Mouse (Mus musculus): ENCODE data around the gene Tst. TPM values are rescaled to one million over a fixed set of nuclear protein-coding genes. Genes with fewer than 3 reads are reported as not detected.
A peak's percentile ranks its signal among the peaks of the same experiment; 100 is the strongest.

Tst gene
- polyA plus RNA-seq, 1 experiment from 2014 or later: 10.4 TPM

DNA sequence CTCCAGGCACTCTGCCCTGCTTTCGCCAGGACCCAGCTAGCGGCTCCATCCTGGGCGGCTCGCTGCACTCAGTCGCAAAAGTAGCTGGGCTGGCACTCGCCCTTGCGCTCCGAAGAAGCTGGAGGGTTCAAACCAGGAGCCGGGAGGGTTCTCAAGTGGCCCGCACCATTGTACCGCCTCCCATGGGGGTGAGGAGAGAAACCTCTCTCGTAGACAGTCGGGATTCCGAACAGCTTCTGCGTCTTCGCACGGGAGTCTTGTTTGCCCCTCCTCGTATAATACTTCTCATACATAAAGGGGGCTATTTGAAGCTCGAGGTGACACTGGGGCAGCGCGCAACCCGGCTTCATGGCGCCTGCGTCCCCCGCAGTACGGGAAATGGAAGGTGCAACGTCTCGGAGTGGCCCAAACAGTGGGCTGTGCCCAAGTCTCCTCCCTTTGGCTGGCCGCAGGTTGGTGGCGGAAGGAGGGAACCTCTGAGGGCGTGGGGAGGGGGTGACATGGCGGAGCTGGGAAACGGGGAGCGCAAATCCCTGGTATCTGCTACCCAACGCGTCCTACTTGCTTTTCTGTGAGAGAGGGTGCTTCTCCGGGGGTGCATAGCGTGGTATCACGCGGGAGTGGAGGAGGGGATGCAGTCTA lies 707 bp upstream of the Tst start, which contains the start of gene Mpst:
Gene Mpst, plus strand, starts transcription at position 124 of the 642 bp plus-strand sequence.
- Histone ChIP-seq H3K27me3 (ENCODE audit: control insufficient read depth, insufficient read depth, low read length) (peaks cover 15% of the 10 kb centered on the region), H3K4me3 (ENCODE audit: low read depth, low read length) (peak within 1 kb of the TSS; percentile 60), H3K9ac (ENCODE audit: low read length) (peak within 1 kb of the TSS; percentile 80), H3K36me3 (ENCODE audit: control insufficient read depth, insufficient read depth, low read length) (no peaks in the 10 kb centered on the region), H3K4me2 (ENCODE audit: low read depth, low read length, severe bottlenecking) (peak within 1 kb of the TSS; percentile 89), H3K9me3 (ENCODE audit: control insufficient read depth, low read length) (no peaks in the 10 kb centered on the region), H3K27ac (ENCODE audit: low read depth, low read length) (peak within 1 kb of the TSS; percentile 93), H3K4me1 (replicated peaks; ENCODE audit: control insufficient read depth, insufficient read depth, low read length) (peaks cover 13% of the 10 kb centered on the region)
- ATAC-seq (replicated peaks; ENCODE audit: low FRiP score) (peak; percentile 88), DNase-seq (ENCODE audit: low spot score) (peak; percentile 91)
- WGBS: under 1% methylated on average over 40 of the region's 40 CpGs

DNA sequence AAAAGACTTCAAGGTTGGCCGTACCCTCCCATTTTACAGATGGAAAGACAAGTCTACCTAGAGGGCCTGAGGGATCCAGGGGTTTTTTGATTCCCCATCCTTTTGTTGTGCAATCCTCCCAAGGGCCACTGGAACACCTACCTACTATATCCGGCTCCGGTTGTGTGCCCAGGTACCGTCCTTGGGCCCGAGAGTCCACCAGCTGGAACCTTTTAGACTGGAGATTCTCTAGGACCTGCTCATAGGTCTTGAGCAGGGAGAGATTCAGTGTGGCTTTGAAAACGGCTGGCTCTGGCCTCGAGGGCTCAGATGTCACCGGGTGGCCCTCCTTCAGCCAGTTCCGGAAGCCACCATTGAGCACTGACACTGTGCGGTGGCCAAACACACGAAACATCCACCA lies 609 bp downstream of the Tst start:
- Histone ChIP-seq H3K4me3 (ENCODE audit: low read depth, low read length) (peak overlapping the region; percentile 60), H3K27me3 (ENCODE audit: control insufficient read depth, insufficient read depth, low read length) (peaks cover 9% of the 10 kb centered on the region), H3K9ac (ENCODE audit: low read length) (peak overlapping the region; percentile 44; the same call in 1 of the 2 replicates), H3K27ac (ENCODE audit: low read depth, low read length) (no peak overlapping the region), H3K4me2 (ENCODE audit: low read depth, low read length, severe bottlenecking) (peak overlapping the region; percentile 89), H3K4me1 (replicated peaks; ENCODE audit: control insufficient read depth, insufficient read depth, low read length) (peaks cover 11% of the 10 kb centered on the region), H3K36me3 (ENCODE audit: control insufficient read depth, insufficient read depth, low read length) (no peaks in the 10 kb centered on the region), H3K9me3 (ENCODE audit: control insufficient read depth, low read length) (no peaks in the 10 kb centered on the region)
- 56% methylated on average over 11 of the region's 11 CpGs for WGBS
- ATAC-seq (replicated peaks; ENCODE audit: low FRiP score): no peak; the same call in 1 of the 2 replicates
- no peak for DNase-seq (ENCODE audit: low spot score)

DNA sequence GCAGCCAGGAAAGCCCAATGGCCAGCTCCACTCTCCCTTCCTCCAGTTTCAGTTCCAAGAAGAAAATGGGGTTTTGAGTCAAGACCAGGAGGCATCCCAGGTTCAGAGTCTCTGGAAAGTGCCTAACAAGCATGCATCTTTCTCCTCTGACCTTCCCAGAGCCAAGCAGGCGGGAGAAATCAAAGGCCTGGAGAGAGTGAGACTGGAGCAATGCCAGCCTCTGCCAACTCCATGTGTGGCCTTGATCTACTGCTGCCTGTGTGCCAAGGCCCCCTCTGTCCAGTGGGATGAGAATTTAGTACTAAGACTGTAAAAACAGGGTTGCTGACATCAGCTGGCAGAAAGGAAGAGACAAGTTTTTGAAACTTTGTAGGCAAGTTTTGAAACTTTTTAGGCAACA lies 1.8 kb downstream of the Tst start:
- H3K4me2 ChIP-seq (ENCODE audit: low read depth, low read length, severe bottlenecking): no peak overlapping the region
- no peak overlapping the region for H3K27ac ChIP-seq (ENCODE audit: low read depth, low read length)
- H3K4me3 ChIP-seq (ENCODE audit: low read depth, low read length): no peak overlapping the region
- WGBS: 69% methylated on average over 1 of the region's 1 CpGs
- no peaks in the 10 kb centered on the region; the same call in 1 of the 2 replicates for H3K27me3 ChIP-seq (ENCODE audit: control insufficient read depth, insufficient read depth, low read length)
- H3K4me1 ChIP-seq (replicated peaks; ENCODE audit: control insufficient read depth, insufficient read depth, low read length): peaks cover 7% of the 10 kb centered on the region
- no peak overlapping the region for H3K9ac ChIP-seq (ENCODE audit: low read length)
- H3K9me3 ChIP-seq (ENCODE audit: control insufficient read depth, low read length): no peaks in the 10 kb centered on the region
- ATAC-seq (replicated peaks; ENCODE audit: low FRiP score) (no peak), DNase-seq (ENCODE audit: low spot score) (no peak)
- no peaks in the 10 kb centered on the region for H3K36me3 ChIP-seq (ENCODE audit: control insufficient read depth, insufficient read depth, low read length)

GRCm38 (mm10) chr15:78403301-78403741 lies 2.4 kb downstream of the Tst start:
- Histone ChIP-seq H3K9me3 (ENCODE audit: control insufficient read depth, low read length) (no peaks in the 10 kb centered on the region), H3K36me3 (ENCODE audit: control insufficient read depth, insufficient read depth, low read length) (no peaks in the 10 kb centered on the region), H3K27me3 (ENCODE audit: control insufficient read depth, insufficient read depth, low read length) (no peaks in the 10 kb centered on the region), H3K9ac (ENCODE audit: low read length) (no peak overlapping the region), H3K4me3 (ENCODE audit: low read depth, low read length) (no peak overlapping the region), H3K4me1 (replicated peaks; ENCODE audit: control insufficient read depth, insufficient read depth, low read length) (peaks cover 7% of the 10 kb centered on the region), H3K27ac (ENCODE audit: low read depth, low read length) (no peak overlapping the region), H3K4me2 (ENCODE audit: low read depth, low read length, severe bottlenecking) (no peak overlapping the region)
- no peak for DNase-seq (ENCODE audit: low spot score)
- WGBS: 64% methylated on average over 3 of the region's 3 CpGs
- ATAC-seq (replicated peaks; ENCODE audit: low FRiP score): no peak

GRCm38 (mm10) chr15:78402423-78402822 lies 3.3 kb downstream of the Tst start:
- no peak for DNase-seq (ENCODE audit: low spot score)
- H3K4me1 ChIP-seq (replicated peaks; ENCODE audit: control insufficient read depth, insufficient read depth, low read length): peaks cover 4% of the 10 kb centered on the region
- no peak overlapping the region for H3K4me3 ChIP-seq (ENCODE audit: low read depth, low read length)
- no peaks in the 10 kb centered on the region for H3K27me3 ChIP-seq (ENCODE audit: control insufficient read depth, insufficient read depth, low read length)
- 85% methylated on average over 7 of the region's 7 CpGs for WGBS
- H3K27ac ChIP-seq (ENCODE audit: low read depth, low read length): no peak overlapping the region
- ATAC-seq (replicated peaks; ENCODE audit: low FRiP score): no peak
- H3K36me3 ChIP-seq (ENCODE audit: control insufficient read depth, insufficient read depth, low read length): no peaks in the 10 kb centered on the region
- no peak overlapping the region for H3K9ac ChIP-seq (ENCODE audit: low read length)
- H3K9me3 ChIP-seq (ENCODE audit: control insufficient read depth, low read length): no peaks in the 10 kb centered on the region
- no peak overlapping the region for H3K4me2 ChIP-seq (ENCODE audit: low read depth, low read length, severe bottlenecking)

- DNase-seq (ENCODE audit: low spot score) (no peak), ATAC-seq (replicated peaks; ENCODE audit: low FRiP score) (no peak)
- no peak overlapping the region for H3K9ac ChIP-seq (ENCODE audit: low read length)
- no peak overlapping the region for H3K4me3 ChIP-seq (ENCODE audit: low read depth, low read length)
- no peak overlapping the region for H3K4me2 ChIP-seq (ENCODE audit: low read depth, low read length, severe bottlenecking)
- 83% methylated on average over 4 of the region's 4 CpGs for WGBS
- H3K4me1 ChIP-seq (replicated peaks; ENCODE audit: control insufficient read depth, insufficient read depth, low read length): no peaks in the 10 kb centered on the region; the same call in 1 of the 2 replicates
- no peak overlapping the region for H3K27ac ChIP-seq (ENCODE audit: low read depth, low read length)
- no peaks in the 10 kb centered on the region for H3K9me3 ChIP-seq (ENCODE audit: control insufficient read depth, low read length)
- H3K27me3 ChIP-seq (ENCODE audit: control insufficient read depth, insufficient read depth, low read length): no peaks in the 10 kb centered on the region
- no peaks in the 10 kb centered on the region for H3K36me3 ChIP-seq (ENCODE audit: control insufficient read depth, insufficient read depth, low read length)
Observed at GRCm38 (mm10) chr15:78401921-78402320, 3.8 kb downstream of the Tst start.

- Histone ChIP-seq H3K9ac (ENCODE audit: low read length) (no peak overlapping the region), H3K27ac (ENCODE audit: low read depth, low read length) (no peak overlapping the region), H3K9me3 (ENCODE audit: control insufficient read depth, low read length) (no peaks in the 10 kb centered on the region), H3K27me3 (ENCODE audit: control insufficient read depth, insufficient read depth, low read length) (no peaks in the 10 kb centered on the region), H3K36me3 (ENCODE audit: control insufficient read depth, insufficient read depth, low read length) (no peaks in the 10 kb centered on the region), H3K4me1 (replicated peaks; ENCODE audit: control insufficient read depth, insufficient read depth, low read length) (no peaks in the 10 kb centered on the region; the same call in 1 of the 2 replicates), H3K4me3 (ENCODE audit: low read depth, low read length) (no peak overlapping the region), H3K4me2 (ENCODE audit: low read depth, low read length, severe bottlenecking) (no peak overlapping the region)
- no peak for ATAC-seq (replicated peaks; ENCODE audit: low FRiP score)
- no peak for DNase-seq (ENCODE audit: low spot score)
- WGBS: 86% methylated on average over 6 of the region's 6 CpGs
Observed at GRCm38 (mm10) chr15:78401345-78401744, 4.4 kb downstream of the Tst start.

- H3K4me3 ChIP-seq (ENCODE audit: low read depth, low read length): no peak within 1 kb of the TSS
- no peak within 1 kb of the TSS for H3K27ac ChIP-seq (ENCODE audit: low read depth, low read length)
- H3K9me3 ChIP-seq (ENCODE audit: control insufficient read depth, low read length): no peaks in the 10 kb centered on the region
- no peak within 1 kb of the TSS for H3K9ac ChIP-seq (ENCODE audit: low read length)
- 81% methylated on average over 8 of the region's 8 CpGs for whole genome bisulfite sequencing
- ATAC-seq (replicated peaks; ENCODE audit: low FRiP score) (no peak), DNase-seq (ENCODE audit: low spot score) (no peak)
- H3K27me3 ChIP-seq (ENCODE audit: control insufficient read depth, insufficient read depth, low read length): no peaks in the 10 kb centered on the region
- H3K36me3 ChIP-seq (ENCODE audit: control insufficient read depth, insufficient read depth, low read length): no peaks in the 10 kb centered on the region
- H3K4me1 ChIP-seq (replicated peaks; ENCODE audit: control insufficient read depth, insufficient read depth, low read length): no peaks in the 10 kb centered on the region
- no peak within 1 kb of the TSS for H3K4me2 ChIP-seq (ENCODE audit: low read depth, low read length, severe bottlenecking)
Observed at GRCm38 (mm10) chr15:78395478-78395962, 10.2 kb downstream of the Tst start, which contains the start of gene Tex33. Gene Tex33 (minus strand): TSS chr15:78395912.

- no peak overlapping the region for H3K9ac ChIP-seq (ENCODE audit: low read length)
- no peak overlapping the region for H3K4me3 ChIP-seq (ENCODE audit: low read depth, low read length)
- ATAC-seq (replicated peaks; ENCODE audit: low FRiP score) (no peak), DNase-seq (ENCODE audit: low spot score) (no peak)
- H3K9me3 ChIP-seq (ENCODE audit: control insufficient read depth, low read length): no peaks in the 10 kb centered on the region
- WGBS: 88% methylated on average over 3 of the region's 3 CpGs
- H3K4me2 ChIP-seq (ENCODE audit: low read depth, low read length, severe bottlenecking): no peak overlapping the region
- H3K36me3 ChIP-seq (ENCODE audit: control insufficient read depth, insufficient read depth, low read length): no peaks in the 10 kb centered on the region
- no peak overlapping the region for H3K27ac ChIP-seq (ENCODE audit: low read depth, low read length)
- no peaks in the 10 kb centered on the region for H3K4me1 ChIP-seq (replicated peaks; ENCODE audit: control insufficient read depth, insufficient read depth, low read length)
- no peaks in the 10 kb centered on the region for H3K27me3 ChIP-seq (ENCODE audit: control insufficient read depth, insufficient read depth, low read length)
Observed at GRCm38 (mm10) chr15:78390855-78391254, 14.9 kb downstream of the Tst start.

All from forebrain, embryonic 11.5 days (tissue).